Mouse (Mus musculus) stomach, postnatal 0 days (tissue): ENCODE measurements at regions not wholly inside any gene's neighbourhood (a gene's known extent, or its start where the extent isn't known, plus 50 kb on each side); places are given as distances from the start of the nearest gene placed in this dataset.

Experiments used
- ATAC-seq: fragments of 200-750 bp; cut with Nextera tagmentation; 2 replicates; pipeline ENCODE4 v1.8.0; 2017; ENCODE audit not compliant: low FRiP score, low TSS enrichment
- DNase-seq: peaks from one replicate; pipeline ENCODE4 v3.0.0-alpha.2; 2016; ENCODE audit warnings: low spot score
- H3K27ac ChIP-seq: fragments of 300-500 bp; sonication (generic); replicated peaks from 2 replicates; pipeline ENCODE4 v1.5.1; 2014; ENCODE audit warnings: mild to moderate bottlenecking, control low read depth
- H3K27me3 ChIP-seq: fragments of 300-500 bp; sonication (generic); 2 replicates; pipeline ENCODE4 v1.6.1; 2014; ENCODE audit warnings: low read length; ENCODE audit not compliant: control insufficient read depth, insufficient read depth
- H3K36me3 ChIP-seq: fragments of 300-500 bp; sonication (generic); 2 replicates; pipeline ENCODE4 v1.6.1; 2014; ENCODE audit warnings: low read length, mixed read lengths; ENCODE audit not compliant: control insufficient read depth, insufficient read depth
- H3K4me1 ChIP-seq: fragments of 300-500 bp; sonication (generic); replicated peaks from 2 replicates; pipeline ENCODE4 v1.6.1; 2014; ENCODE audit warnings: antibody characterized with exemption; ENCODE audit not compliant: control insufficient read depth, insufficient read depth
- H3K4me2 ChIP-seq: fragments of 300-500 bp; sonication (generic); replicated peaks from 2 replicates; pipeline ENCODE4 v1.6.1; 2014; ENCODE audit warnings: low read depth, mild to moderate bottlenecking, control low read depth, moderate library complexity
- H3K4me3 ChIP-seq: fragments of 300-500 bp; sonication (generic); 2 replicates; pipeline ENCODE4 v1.5.1; 2014; ENCODE audit warnings: low read depth, low read length, control low read depth
- H3K9ac ChIP-seq: fragments of 300-500 bp; sonication (generic); 2 replicates; pipeline ENCODE4 v1.6.1; 2014; ENCODE audit warnings: mild to moderate bottlenecking, low read length, control low read depth, mixed read lengths
- H3K9me3 ChIP-seq: fragments of 300-500 bp; sonication (generic); 2 replicates; pipeline ENCODE4 v1.6.1; 2016; ENCODE audit warnings: low read length; ENCODE audit not compliant: control insufficient read depth
- CTCF ChIP-seq: IDR thresholded peaks from 2 replicates; pipeline ENCODE4 v1.5.1; 2016; ENCODE audit warnings: antibody characterized with exemption, low read depth, mild to moderate bottlenecking, moderate library complexity
- EP300 ChIP-seq: optimal IDR thresholded peaks from 2 replicates; pipeline ENCODE3; 2016; ENCODE audit warnings: antibody characterized with exemption
- WGBS: fragments of 180-500 bp; shearing (Covaris S2); extraction: QIAGEN DNeasy Blood & Tissue Kit; methylation state at CpG from one replicate; pipeline ENCODE4 v1.1.7; 2014; 5-methylcytosine and 5-hydroxymethylcytosine counted together

GRCm38 (mm10) chr3:150152893-150153292 is 1162.5 kb upstream of the Adgrl2 start:
- 35% methylated on average over 3 of the region's 3 CpGs for WGBS
- Histone ChIP-seq H3K4me1 (no peaks in the 10 kb centered on the region), H3K4me3 (no peak overlapping the region), H3K36me3 (no peaks in the 10 kb centered on the region), H3K9me3 (no peaks in the 10 kb centered on the region), H3K4me2 (no peak overlapping the region), H3K27ac (no peak overlapping the region), H3K9ac (no peak overlapping the region), H3K27me3 (no peaks in the 10 kb centered on the region)
- TF ChIP-seq CTCF (no peak), EP300 (no peak)
- DNase-seq (no peak), ATAC-seq (no peak)

- Histone ChIP-seq H3K9ac (no peak overlapping the region), H3K27me3 (no peaks in the 10 kb centered on the region), H3K4me3 (no peak overlapping the region), H3K4me2 (no peak overlapping the region), H3K9me3 (no peaks in the 10 kb centered on the region), H3K4me1 (no peaks in the 10 kb centered on the region), H3K36me3 (no peaks in the 10 kb centered on the region), H3K27ac (no peak overlapping the region)
- ATAC-seq, result no peak
- WGBS, result 76% methylated on average over 2 of the region's 2 CpGs
- DNase-seq, result no peak
- TF ChIP-seq CTCF (no peak), EP300 (no peak)
These were observed 1195.5 kb upstream of the Adgrl2 start for GRCm38 (mm10) chr3:150185807-150186206.

GRCm38 (mm10) chr3:150193132-150193531 is 1202.8 kb upstream of the Adgrl2 start:
- H3K9me3 ChIP-seq, result no peaks in the 10 kb centered on the region
- no peak overlapping the region for H3K9ac ChIP-seq
- no peaks in the 10 kb centered on the region for H3K36me3 ChIP-seq
- ATAC-seq (no peak), DNase-seq (no peak)
- TF ChIP-seq EP300 (no peak), CTCF (no peak)
- H3K27me3 ChIP-seq, result no peaks in the 10 kb centered on the region
- no peaks in the 10 kb centered on the region for H3K4me1 ChIP-seq
- no peak overlapping the region for H3K4me3 ChIP-seq
- no peak overlapping the region for H3K27ac ChIP-seq
- no peak overlapping the region for H3K4me2 ChIP-seq
- WGBS, result 48% methylated on average over 4 of the region's 4 CpGs

GRCm38 (mm10) chr3:150198492-150198891 is 1208.1 kb upstream of the Adgrl2 start:
- Histone ChIP-seq H3K4me3 (no peak overlapping the region), H3K27ac (no peak overlapping the region), H3K36me3 (no peaks in the 10 kb centered on the region), H3K9me3 (no peaks in the 10 kb centered on the region), H3K4me2 (no peak overlapping the region), H3K27me3 (no peaks in the 10 kb centered on the region), H3K4me1 (no peaks in the 10 kb centered on the region), H3K9ac (no peak overlapping the region)
- no peak for ATAC-seq
- TF ChIP-seq EP300 (no peak), CTCF (no peak)
- DNase-seq, result no peak
- WGBS, result 37% methylated on average over 5 of the region's 5 CpGs

- no peak overlapping the region for H3K9ac ChIP-seq
- H3K4me2 ChIP-seq, result no peak overlapping the region
- no peak for DNase-seq
- H3K4me1 ChIP-seq, result no peaks in the 10 kb centered on the region
- H3K27me3 ChIP-seq, result no peaks in the 10 kb centered on the region
- H3K27ac ChIP-seq, result no peak overlapping the region
- no peak overlapping the region for H3K4me3 ChIP-seq
- no peak for ATAC-seq
- no peak for TF ChIP-seq EP300
- TF ChIP-seq CTCF, result no peak
- H3K36me3 ChIP-seq, result no peaks in the 10 kb centered on the region
- no peaks in the 10 kb centered on the region for H3K9me3 ChIP-seq
These were observed 1215.5 kb upstream of the Adgrl2 start for GRCm38 (mm10) chr3:150205902-150206301.

- Histone ChIP-seq H3K4me1 (no peaks in the 10 kb centered on the region), H3K9ac (no peak overlapping the region), H3K4me2 (no peak overlapping the region), H3K4me3 (no peak overlapping the region), H3K27me3 (no peaks in the 10 kb centered on the region), H3K36me3 (no peaks in the 10 kb centered on the region), H3K27ac (no peak overlapping the region), H3K9me3 (no peaks in the 10 kb centered on the region)
- TF ChIP-seq CTCF, result no peak
- DNase-seq (no peak), ATAC-seq (no peak)
- WGBS, result 72% methylated on average over 2 of the region's 2 CpGs
These were observed 1204.4 kb upstream of the Adgrl4 start for GRCm38 (mm10) chr3:150233279-150233678.
